Mouse (Mus musculus) embryonic facial prominence, embryonic 11.5 days (tissue): ENCODE measurements at regions not wholly inside any gene's neighbourhood (a gene's known extent, or its start where the extent isn't known, plus 50 kb on each side); places are given as distances from the start of the nearest gene placed in this dataset.
"Not testable (repeated sequence)": the region's sequence is repeated elsewhere in the genome, so short reads cannot be mapped to it uniquely, and the experiment has no call there.

Source experiments
- ATAC-seq: fragments of 200-750 bp; cut with Nextera tagmentation; replicated peaks from 2 replicates; pipeline ENCODE4 v1.8.0; 2017; ENCODE audit warnings: low read depth; ENCODE audit not compliant: insufficient number of reproducible peaks, low FRiP score, low TSS enrichment
- DNase-seq: peaks from one replicate; pipeline ENCODE4 v3.0.0-alpha.2; 2015; ENCODE audit warnings: low spot score
- H3K27ac ChIP-seq: fragments of 300-500 bp; sonication (generic); replicated peaks from 2 replicates; pipeline ENCODE4 v1.5.1; 2014; ENCODE audit warnings: mild to moderate bottlenecking, low read depth, low read length, control low read depth
- H3K27me3 ChIP-seq: fragments of 300-500 bp; sonication (generic); 2 replicates; pipeline ENCODE4 v1.6.1; 2014; ENCODE audit warnings: mild to moderate bottlenecking, low read length, moderate library complexity, mixed read lengths; ENCODE audit not compliant: control insufficient read depth, insufficient read depth
- H3K36me3 ChIP-seq: fragments of 300-500 bp; sonication (generic); replicated peaks from 2 replicates; pipeline ENCODE4 v1.6.1; 2014; ENCODE audit warnings: low read depth, mild to moderate bottlenecking, low read length, moderate library complexity, mixed read lengths; ENCODE audit not compliant: control insufficient read depth, insufficient read depth
- H3K4me1 ChIP-seq: fragments of 300-500 bp; sonication (generic); 2 replicates; pipeline ENCODE4 v1.6.1; 2014; ENCODE audit warnings: low read length, mixed read lengths; ENCODE audit not compliant: control insufficient read depth, insufficient read depth
- H3K4me2 ChIP-seq: fragments of 300-500 bp; sonication (generic); 2 replicates; pipeline ENCODE4 v1.6.1; 2014; ENCODE audit warnings: low read depth, mild to moderate bottlenecking, control low read depth, low read length, moderate library complexity
- H3K4me3 ChIP-seq: fragments of 300-500 bp; sonication (generic); 2 replicates; pipeline ENCODE4 v1.5.1; 2014; ENCODE audit warnings: low read depth, low read length, control low read depth
- H3K9ac ChIP-seq: fragments of 300-500 bp; sonication (generic); replicated peaks from 2 replicates; pipeline ENCODE4 v1.6.1; 2014; ENCODE audit warnings: mild to moderate bottlenecking, control low read depth, low read length
- H3K9me3 ChIP-seq: fragments of 300-500 bp; sonication (generic); replicated peaks from 2 replicates; pipeline ENCODE4 v1.6.1; 2016; ENCODE audit warnings: mild to moderate bottlenecking, low read length, inconsistent platforms, mixed read lengths; ENCODE audit not compliant: control insufficient read depth
- WGBS: fragments of 180-500 bp; shearing (Covaris S2); extraction: QIAGEN DNeasy Blood & Tissue Kit; methylation state at CpG from one replicate; pipeline ENCODE4 v1.1.7; 2014; 5-methylcytosine and 5-hydroxymethylcytosine counted together

- H3K4me1 ChIP-seq = no peaks in the 10 kb centered on the region
- no peaks in the 10 kb centered on the region for H3K27me3 ChIP-seq
- no peaks in the 10 kb centered on the region for H3K36me3 ChIP-seq
- no peak overlapping the region for H3K4me2 ChIP-seq
- no peak overlapping the region for H3K9ac ChIP-seq
- H3K4me3 ChIP-seq = no peak overlapping the region
- ATAC-seq = no peak
- DNase-seq = no peak
- no peak overlapping the region for H3K27ac ChIP-seq
- H3K9me3 ChIP-seq = no peaks in the 10 kb centered on the region
These were observed 1027.2 kb downstream of the Rpia start for GRCm38 (mm10) chr6:69764861-69765260.

- 88% methylated on average over 2 of the region's 2 CpGs for WGBS
- Histone ChIP-seq H3K4me1 (no peaks in the 10 kb centered on the region), H3K4me3 (no peak overlapping the region), H3K9ac (no peak overlapping the region), H3K4me2 (no peak overlapping the region), H3K27ac (no peak overlapping the region), H3K27me3 (no peaks in the 10 kb centered on the region), H3K36me3 (no peaks in the 10 kb centered on the region), H3K9me3 (no peaks in the 10 kb centered on the region)
- DNase-seq = peak; percentile 25
- ATAC-seq = no peak
These were observed 1033.4 kb downstream of the Rpia start for GRCm38 (mm10) chr6:69758618-69759017.

GRCm38 (mm10) chr6:69739002-69739625 lies 1052.9 kb downstream of the Rpia start:
- Histone ChIP-seq H3K36me3 (no peaks in the 10 kb centered on the region), H3K4me2 (no peak overlapping the region), H3K27ac (no peak overlapping the region), H3K27me3 (no peaks in the 10 kb centered on the region), H3K9ac (no peak overlapping the region), H3K4me1 (no peaks in the 10 kb centered on the region), H3K9me3 (no peaks in the 10 kb centered on the region), H3K4me3 (no peak overlapping the region)
- ATAC-seq (no peak), DNase-seq (no peak)

GRCm38 (mm10) chr6:69732866-69733265 lies 1059.2 kb downstream of the Rpia start:
- H3K9me3 ChIP-seq, H3K4me2 ChIP-seq, H3K9ac ChIP-seq, H3K4me1 ChIP-seq, H3K27me3 ChIP-seq, ATAC-seq, H3K27ac ChIP-seq, H3K4me3 ChIP-seq, H3K36me3 ChIP-seq: not testable (repeated sequence)
- DNase-seq = peak; percentile 9
- 47% methylated on average over 1 of the region's 1 CpGs for WGBS

- no peak overlapping the region for H3K9ac ChIP-seq
- H3K27me3 ChIP-seq = no peaks in the 10 kb centered on the region
- DNase-seq (no peak), ATAC-seq (no peak)
- no peak overlapping the region for H3K27ac ChIP-seq
- no peaks in the 10 kb centered on the region for H3K36me3 ChIP-seq
- H3K4me2 ChIP-seq = no peak overlapping the region
- no peak overlapping the region for H3K4me3 ChIP-seq
- no peaks in the 10 kb centered on the region for H3K9me3 ChIP-seq
- H3K4me1 ChIP-seq = no peaks in the 10 kb centered on the region
These were observed 1065.7 kb downstream of the Rpia start for GRCm38 (mm10) chr6:69726362-69726761.

- not testable (repeated sequence) for H3K36me3 ChIP-seq, H3K9me3 ChIP-seq, ATAC-seq, H3K4me3 ChIP-seq, H3K4me1 ChIP-seq, H3K27ac ChIP-seq, H3K27me3 ChIP-seq, DNase-seq, H3K4me2 ChIP-seq, H3K9ac ChIP-seq
- WGBS = 68% methylated on average over 2 of the region's 2 CpGs
These were observed 1089.2 kb downstream of the Rpia start for GRCm38 (mm10) chr6:69702813-69703212.

- no peak overlapping the region for H3K9ac ChIP-seq
- H3K27ac ChIP-seq = no peak overlapping the region
- ATAC-seq (no peak), DNase-seq (no peak)
- H3K4me1 ChIP-seq = no peaks in the 10 kb centered on the region
- no peaks in the 10 kb centered on the region for H3K9me3 ChIP-seq
- 79% methylated on average over 1 of the region's 1 CpGs for WGBS
- H3K4me2 ChIP-seq = no peak overlapping the region
- no peak overlapping the region for H3K4me3 ChIP-seq
- no peaks in the 10 kb centered on the region for H3K27me3 ChIP-seq
- H3K36me3 ChIP-seq = no peaks in the 10 kb centered on the region
These were observed 1110.9 kb downstream of the Rpia start for GRCm38 (mm10) chr6:69681172-69681571.

GRCm38 (mm10) chr6:69662426-69662825 lies 1129.6 kb downstream of the Rpia start:
- H3K4me3 ChIP-seq, H3K9me3 ChIP-seq, H3K4me1 ChIP-seq, DNase-seq, H3K27me3 ChIP-seq, ATAC-seq, H3K27ac ChIP-seq, H3K9ac ChIP-seq, H3K4me2 ChIP-seq, H3K36me3 ChIP-seq: not testable (repeated sequence)
- WGBS = 67% methylated on average over 1 of the region's 1 CpGs
